Mouse (Mus musculus) embryonic facial prominence, embryonic 15.5 days (tissue): ENCODE measurements around the gene Fer1l4. TPM values are rescaled to one million over a fixed set of nuclear protein-coding genes. Genes with fewer than 3 reads are reported as not detected.

Experiments used
- ATAC-seq: fragments of 200-750 bp; cut with Nextera tagmentation; 2 replicates; pipeline ENCODE4 v1.8.0; 2017; ENCODE audit warnings: low read depth, moderate TSS enrichment; ENCODE audit not compliant: insufficient number of reproducible peaks, low FRiP score, low TSS enrichment
- H3K27ac ChIP-seq: fragments of 300-500 bp; sonication (generic); replicated peaks from 2 replicates; pipeline ENCODE4 v1.5.1; 2015; ENCODE audit warnings: mild to moderate bottlenecking, inconsistent platforms
- H3K27me3 ChIP-seq: fragments of 300-500 bp; sonication (generic); 2 replicates; pipeline ENCODE4 v1.6.1; 2015; ENCODE audit warnings: inconsistent platforms
- H3K36me3 ChIP-seq: fragments of 300-500 bp; sonication (generic); 2 replicates; pipeline ENCODE4 v1.6.1; 2015; ENCODE audit warnings: mild to moderate bottlenecking, inconsistent platforms
- H3K4me1 ChIP-seq: fragments of 300-500 bp; sonication (generic); 2 replicates; pipeline ENCODE4 v1.6.1; 2015; ENCODE audit warnings: inconsistent platforms
- H3K4me2 ChIP-seq: fragments of 300-500 bp; sonication (generic); replicated peaks from 2 replicates; pipeline ENCODE4 v1.6.1; 2015; ENCODE audit warnings: mild to moderate bottlenecking, inconsistent platforms
- H3K4me3 ChIP-seq: fragments of 300-500 bp; sonication (generic); replicated peaks from 2 replicates; pipeline ENCODE4 v1.5.1; 2015; ENCODE audit warnings: mild to moderate bottlenecking, inconsistent platforms
- H3K9ac ChIP-seq: fragments of 300-500 bp; sonication (generic); 2 replicates; pipeline ENCODE4 v1.6.1; 2015; ENCODE audit warnings: inconsistent platforms
- H3K9me3 ChIP-seq: fragments of 300-500 bp; sonication (generic); replicated peaks from 2 replicates; pipeline ENCODE4 v1.6.1; 2016; ENCODE audit warnings: inconsistent platforms
- WGBS: fragments of 180-500 bp; shearing (Covaris S2); methylation state at CpG from one replicate; pipeline ENCODE4 v1.1.7; 2015; 5-methylcytosine and 5-hydroxymethylcytosine counted together
- polyA plus RNA-seq: library from polyadenylated mRNA; unstranded; fragments of >200 nt; fragmentation: Nextera tagmentation; extraction: Ambion mirVana; gene quantifications from 2 replicates; pipeline ENCODE4 v1.2.1, GENCODE M21; 2015

The Fer1l4 gene
- polyA plus RNA-seq, 1 experiment from 2014 or later, result not detected

DNA sequence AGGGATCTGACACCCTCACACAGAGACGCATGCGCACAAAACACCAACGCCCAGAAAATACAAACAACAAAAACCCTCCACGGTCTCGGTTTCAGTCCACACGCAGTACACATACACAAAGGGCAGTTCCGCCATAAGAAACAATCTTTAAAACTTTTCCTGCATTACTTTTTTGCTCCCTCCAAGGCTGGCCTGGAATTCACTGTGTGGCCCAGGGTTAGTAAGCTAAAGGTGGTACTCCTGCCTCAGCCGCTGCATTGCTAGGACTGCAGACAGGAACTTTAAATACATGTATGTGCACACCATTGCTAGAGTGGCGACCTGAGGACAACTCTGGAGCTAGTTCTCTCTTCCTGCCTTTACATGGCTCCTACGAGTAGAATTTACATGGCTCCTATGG is 18.5 kb upstream of the Fer1l4 start:
- H3K4me1 ChIP-seq, result peaks cover 4% of the 10 kb centered on the region
- no peak overlapping the region for H3K4me3 ChIP-seq
- ATAC-seq, result no peak
- 93% methylated on average over 10 of the region's 10 CpGs for WGBS
- H3K27ac ChIP-seq, result no peak overlapping the region
- no peaks in the 10 kb centered on the region for H3K9me3 ChIP-seq
- H3K4me2 ChIP-seq, result no peak overlapping the region
- no peaks in the 10 kb centered on the region for H3K27me3 ChIP-seq
- H3K36me3 ChIP-seq, result peaks cover 71% of the 10 kb centered on the region
- no peak overlapping the region for H3K9ac ChIP-seq

DNA sequence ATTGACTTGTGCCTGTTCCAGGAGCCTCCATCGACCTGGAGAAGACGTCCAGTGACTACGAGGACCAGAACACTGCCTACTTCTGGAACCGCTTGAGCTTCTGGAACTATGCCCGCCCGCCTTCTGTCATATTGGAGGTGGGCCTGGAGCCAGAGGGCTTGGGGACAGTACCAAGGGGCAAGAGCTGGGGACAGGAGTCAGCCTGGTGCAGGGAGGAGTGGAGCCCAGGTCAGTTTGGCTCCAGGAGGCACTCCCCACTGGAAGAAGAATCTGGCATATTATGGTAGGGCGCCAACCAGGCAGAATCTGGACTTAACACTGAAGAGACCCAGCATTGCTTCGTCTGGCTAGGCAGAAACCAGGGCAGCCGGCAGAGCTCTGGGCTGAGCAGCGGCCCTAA is 15.2 kb upstream of the Fer1l4 start:
- no peak overlapping the region for H3K27ac ChIP-seq
- no peak for ATAC-seq
- H3K4me1 ChIP-seq, result peaks cover 11% of the 10 kb centered on the region
- H3K27me3 ChIP-seq, result no peaks in the 10 kb centered on the region
- H3K4me3 ChIP-seq, result no peak overlapping the region
- peaks cover 38% of the 10 kb centered on the region for H3K36me3 ChIP-seq
- H3K9ac ChIP-seq, result no peak overlapping the region
- WGBS, result 90% methylated on average over 10 of the region's 10 CpGs
- H3K4me2 ChIP-seq, result no peak overlapping the region
- no peaks in the 10 kb centered on the region for H3K9me3 ChIP-seq

DNA sequence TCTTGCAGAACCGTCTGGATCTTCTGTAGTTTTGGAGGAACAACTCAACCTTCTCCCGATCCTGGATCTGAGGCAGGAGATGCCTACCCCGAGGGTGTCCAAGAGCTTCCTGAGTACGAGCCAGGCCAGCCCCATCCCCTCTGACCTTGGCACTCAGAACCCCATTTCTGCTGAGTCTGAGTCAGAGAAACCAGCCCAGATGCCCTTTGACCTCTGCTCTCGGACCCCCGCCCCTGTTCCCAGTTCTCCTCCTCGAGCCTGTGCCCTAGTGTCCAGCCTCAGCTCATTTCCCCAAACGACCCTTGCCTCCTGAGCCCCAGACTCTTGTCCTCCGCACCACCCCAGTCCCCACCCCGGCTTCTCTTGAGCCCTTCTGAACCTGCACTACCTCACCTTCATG is 13.4 kb upstream of the Fer1l4 start:
- Histone ChIP-seq H3K4me2 (peak overlapping the region; percentile 94), H3K27me3 (no peaks in the 10 kb centered on the region), H3K9ac (peak overlapping the region; percentile 79; the same call in 1 of the 2 replicates), H3K36me3 (peaks cover 22% of the 10 kb centered on the region), H3K9me3 (no peaks in the 10 kb centered on the region), H3K27ac (no peak overlapping the region), H3K4me3 (peak overlapping the region; percentile 75), H3K4me1 (peaks cover 11% of the 10 kb centered on the region)
- WGBS, result 22% methylated on average over 10 of the region's 10 CpGs
- no peak for ATAC-seq

DNA sequence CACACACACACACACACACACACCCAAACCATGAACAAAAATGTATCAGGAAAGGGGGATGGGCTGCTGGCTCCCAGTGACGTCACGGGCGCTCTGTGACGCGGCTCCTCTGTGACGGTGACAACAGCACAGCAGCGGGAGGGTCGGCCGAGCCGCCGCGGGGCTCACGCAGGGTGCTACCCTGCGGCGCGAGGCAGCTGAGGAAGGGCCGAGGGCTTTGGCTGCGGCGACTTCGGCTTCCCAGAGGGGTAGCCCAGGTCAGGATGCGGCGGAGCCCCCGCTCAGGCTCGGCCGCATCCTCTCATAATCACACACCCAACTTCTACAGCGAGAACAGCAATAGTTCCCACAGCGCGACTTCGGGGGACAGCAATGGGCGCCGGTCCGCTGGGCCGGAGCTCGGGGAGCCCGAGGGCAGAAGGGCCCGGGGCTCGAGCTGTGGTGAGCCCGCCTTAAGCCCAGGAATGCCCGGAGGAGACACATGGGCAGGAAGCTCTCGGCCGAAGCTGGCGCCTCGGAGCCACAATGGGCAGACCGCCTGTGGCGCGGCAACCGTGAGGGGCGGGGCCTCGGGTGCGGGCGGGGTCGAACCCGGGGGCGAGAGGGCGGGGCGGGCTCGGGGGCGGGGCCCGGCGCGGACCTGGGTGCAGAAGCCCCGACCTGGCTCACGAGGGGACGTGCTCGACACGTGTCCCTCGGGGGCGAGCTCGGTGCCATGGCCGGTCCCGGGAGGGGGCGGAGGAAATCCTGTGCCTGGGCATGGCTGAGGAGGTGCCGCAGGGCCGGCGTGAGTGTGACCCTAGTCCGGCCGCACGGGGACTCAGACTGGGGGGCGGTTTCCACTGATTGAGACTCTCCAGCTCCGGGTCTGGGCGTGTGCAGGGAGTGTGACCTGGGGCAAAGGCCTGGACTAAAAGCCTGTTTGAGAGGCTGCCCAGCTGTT is 12.6 kb upstream of the Fer1l4 start, which contains the start of gene Spag4:
Spag4 (plus strand) TSS at position 77 of the 943 bp plus-strand sequence.
- Histone ChIP-seq H3K4me3 (peak within 1 kb of the TSS; percentile 75), H3K9me3 (no peaks in the 10 kb centered on the region), H3K4me1 (peaks cover 11% of the 10 kb centered on the region), H3K27ac (peak within 1 kb of the TSS; percentile 84), H3K9ac (peak within 1 kb of the TSS; percentile 79), H3K27me3 (no peaks in the 10 kb centered on the region), H3K4me2 (peak within 1 kb of the TSS; percentile 94), H3K36me3 (peaks cover 15% of the 10 kb centered on the region)
- ATAC-seq, result peak; percentile 74
- WGBS, result 2% methylated on average over 80 of the region's 81 CpGs

DNA sequence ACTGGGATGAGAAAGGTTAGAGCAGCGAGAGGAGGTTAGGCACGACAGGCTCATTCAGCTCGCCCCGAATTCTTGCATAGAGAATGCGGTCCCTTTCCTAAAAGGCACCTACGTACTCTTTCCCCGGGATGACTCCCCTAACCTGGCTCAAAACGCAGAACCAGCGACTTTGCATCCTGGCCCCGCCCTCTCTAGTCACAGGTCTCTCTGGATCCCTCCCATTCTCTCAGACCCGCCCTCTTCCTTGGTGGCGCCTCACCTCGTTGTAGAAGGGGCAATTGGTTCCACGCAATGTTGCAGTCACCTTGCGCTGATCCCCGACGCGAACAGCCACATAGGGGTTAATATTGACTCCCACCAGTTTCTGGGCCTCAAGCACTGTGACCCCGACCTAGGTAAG is 4.8 kb downstream of the Fer1l4 start:
- WGBS, result 8% methylated on average over 19 of the region's 19 CpGs
- no peak overlapping the region for H3K27ac ChIP-seq
- ATAC-seq, result no peak
- no peaks in the 10 kb centered on the region for H3K4me1 ChIP-seq
- no peak overlapping the region for H3K9ac ChIP-seq
- no peaks in the 10 kb centered on the region for H3K9me3 ChIP-seq
- no peaks in the 10 kb centered on the region for H3K36me3 ChIP-seq
- H3K27me3 ChIP-seq, result 0 out of 2 replicates have a peak, but pooled peaks cover 4% of the 10 kb centered on the region
- H3K4me3 ChIP-seq, result peak overlapping the region; percentile 16
- H3K4me2 ChIP-seq, result peak overlapping the region; percentile 36

DNA sequence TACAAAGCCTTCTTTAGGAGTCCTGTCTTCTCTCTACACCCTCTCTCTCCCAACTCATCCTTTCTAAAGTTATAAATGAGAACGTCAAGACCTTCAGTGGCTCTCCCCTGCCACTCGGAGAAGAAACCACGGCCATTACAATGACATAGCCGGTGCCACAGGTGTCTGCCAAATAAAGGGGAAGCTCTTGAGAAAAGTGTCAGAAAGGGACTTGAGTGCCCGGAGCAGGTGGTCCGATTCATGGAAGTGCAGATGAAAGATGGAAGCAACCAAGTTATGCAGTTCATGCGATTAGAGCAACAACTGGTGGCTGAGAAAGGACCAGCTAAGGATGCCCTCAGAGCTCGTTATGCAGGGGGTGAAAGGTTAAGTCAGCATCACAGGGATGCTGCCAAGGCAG is 9.8 kb downstream of the Fer1l4 start:
- 78% methylated on average over 8 of the region's 8 CpGs for WGBS
- ATAC-seq, result no peak

DNA sequence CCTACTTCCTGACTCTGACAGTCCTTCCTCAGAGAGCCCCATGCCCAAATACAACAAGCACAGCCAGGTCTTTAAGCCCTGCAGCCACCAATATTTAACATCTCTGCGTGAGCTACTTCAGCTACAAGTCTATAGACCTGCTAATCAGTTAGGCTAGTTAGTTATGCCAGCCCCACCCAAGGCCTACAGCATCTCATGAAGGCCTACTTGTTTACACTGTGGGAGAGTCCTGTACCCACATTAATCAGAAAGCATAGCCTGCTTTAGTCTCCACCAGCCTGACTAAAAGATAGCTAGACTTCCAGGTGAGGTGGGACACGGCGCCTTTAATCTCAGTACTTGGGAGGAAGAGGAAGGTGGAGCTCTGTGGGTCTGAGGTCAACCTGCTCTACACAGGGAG is 13.4 kb downstream of the Fer1l4 start:
- Histone ChIP-seq H3K9ac (no peak overlapping the region), H3K9me3 (no peaks in the 10 kb centered on the region), H3K36me3 (no peaks in the 10 kb centered on the region), H3K4me2 (no peak overlapping the region), H3K4me1 (no peaks in the 10 kb centered on the region), H3K27ac (no peak overlapping the region), H3K27me3 (no peaks in the 10 kb centered on the region), H3K4me3 (no peak overlapping the region)
- ATAC-seq, result no peak
- WGBS, result 79% methylated on average over 3 of the region's 3 CpGs

More for the DNA sequence above, 9.8 kb downstream of the Fer1l4 start:
- H3K9ac ChIP-seq, result no peak overlapping the region
- no peaks in the 10 kb centered on the region for H3K36me3 ChIP-seq
- H3K27ac ChIP-seq, result no peak overlapping the region
- H3K27me3 ChIP-seq, result 0 out of 2 replicates have a peak, but pooled peaks cover 4% of the 10 kb centered on the region
- H3K4me2 ChIP-seq, result no peak overlapping the region
- no peaks in the 10 kb centered on the region for H3K9me3 ChIP-seq
- no peaks in the 10 kb centered on the region for H3K4me1 ChIP-seq
- no peak overlapping the region for H3K4me3 ChIP-seq

DNA sequence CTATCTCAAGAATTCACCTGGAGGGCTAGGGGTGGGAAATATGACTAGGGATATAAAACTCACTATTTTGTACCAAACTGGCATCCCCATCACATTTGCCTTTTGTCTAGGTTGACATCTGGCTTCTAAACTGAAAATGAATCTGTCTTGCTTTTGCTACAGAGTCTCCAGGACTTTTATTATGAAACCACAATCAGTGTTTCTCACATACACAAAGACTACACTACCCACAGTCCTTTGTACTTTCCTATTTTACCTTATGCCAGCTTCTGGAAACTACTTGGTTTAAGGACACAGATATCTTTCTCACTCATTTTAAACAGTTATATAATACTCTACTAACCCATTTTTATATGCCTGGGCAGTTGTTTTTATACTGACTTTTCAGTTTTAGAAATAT is 27.3 kb downstream of the Fer1l4 start:
- no peaks in the 10 kb centered on the region for H3K9me3 ChIP-seq
- no peak for ATAC-seq
- no peaks in the 10 kb centered on the region for H3K36me3 ChIP-seq
- no peaks in the 10 kb centered on the region for H3K27me3 ChIP-seq
- H3K4me3 ChIP-seq, result no peak overlapping the region
- H3K4me1 ChIP-seq, result no peaks in the 10 kb centered on the region
- H3K4me2 ChIP-seq, result no peak overlapping the region
- no peak overlapping the region for H3K27ac ChIP-seq
- H3K9ac ChIP-seq, result no peak overlapping the region

DNA sequence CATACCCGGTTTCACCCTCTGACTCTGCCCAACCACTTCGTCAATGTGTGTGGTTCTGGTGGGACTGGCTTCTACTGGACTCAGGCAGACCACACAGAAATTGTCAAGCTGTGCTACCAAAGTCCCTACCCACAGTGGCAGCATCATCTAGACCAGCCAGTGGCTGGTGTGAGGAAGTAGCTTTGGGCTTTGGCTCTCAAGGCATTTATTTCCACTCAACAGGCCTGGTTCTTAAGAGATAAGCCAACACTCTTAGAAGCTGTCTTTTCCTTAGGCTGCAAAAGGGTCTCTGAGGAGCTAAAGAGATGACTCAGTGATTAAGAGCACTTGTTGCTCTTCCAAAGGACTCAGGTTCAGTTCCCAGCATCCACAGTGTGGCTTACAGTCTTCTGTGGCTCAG is 31.0 kb downstream of the Fer1l4 start:
- Histone ChIP-seq H3K4me2 (no peak overlapping the region), H3K27me3 (no peaks in the 10 kb centered on the region), H3K27ac (no peak overlapping the region), H3K9ac (no peak overlapping the region), H3K36me3 (peaks cover 31% of the 10 kb centered on the region), H3K4me3 (no peak overlapping the region), H3K4me1 (no peaks in the 10 kb centered on the region), H3K9me3 (no peaks in the 10 kb centered on the region)
- no peak for ATAC-seq
- WGBS, result 94% methylated on average over 2 of the region's 2 CpGs

DNA sequence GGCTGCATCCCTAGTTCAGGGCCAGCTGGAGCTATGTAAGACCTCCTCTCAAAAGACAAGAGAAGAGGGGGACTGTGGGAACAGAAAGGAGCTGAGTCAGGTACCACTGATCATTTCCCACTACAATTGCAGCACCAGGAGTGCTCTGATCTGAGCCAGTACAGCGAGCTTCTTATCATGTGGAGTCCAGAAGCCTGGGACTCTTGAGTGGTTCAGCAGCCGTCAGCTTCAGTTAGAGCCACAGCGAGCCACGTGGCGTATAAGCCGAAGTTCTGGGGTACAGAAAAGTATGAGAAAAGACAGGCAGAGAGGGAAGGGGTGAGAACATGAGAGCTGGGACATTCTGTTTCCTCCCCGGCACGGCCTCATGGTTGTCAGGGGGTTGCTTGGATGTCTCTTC is 31.5 kb downstream of the Fer1l4 start:
- no peak overlapping the region for H3K4me2 ChIP-seq
- no peaks in the 10 kb centered on the region for H3K27me3 ChIP-seq
- no peak overlapping the region for H3K9ac ChIP-seq
- H3K36me3 ChIP-seq, result peaks cover 37% of the 10 kb centered on the region
- no peaks in the 10 kb centered on the region for H3K4me1 ChIP-seq
- no peak overlapping the region for H3K27ac ChIP-seq
- 81% methylated on average over 8 of the region's 8 CpGs for WGBS
- ATAC-seq, result no peak
- H3K9me3 ChIP-seq, result no peaks in the 10 kb centered on the region
- H3K4me3 ChIP-seq, result no peak overlapping the region

DNA sequence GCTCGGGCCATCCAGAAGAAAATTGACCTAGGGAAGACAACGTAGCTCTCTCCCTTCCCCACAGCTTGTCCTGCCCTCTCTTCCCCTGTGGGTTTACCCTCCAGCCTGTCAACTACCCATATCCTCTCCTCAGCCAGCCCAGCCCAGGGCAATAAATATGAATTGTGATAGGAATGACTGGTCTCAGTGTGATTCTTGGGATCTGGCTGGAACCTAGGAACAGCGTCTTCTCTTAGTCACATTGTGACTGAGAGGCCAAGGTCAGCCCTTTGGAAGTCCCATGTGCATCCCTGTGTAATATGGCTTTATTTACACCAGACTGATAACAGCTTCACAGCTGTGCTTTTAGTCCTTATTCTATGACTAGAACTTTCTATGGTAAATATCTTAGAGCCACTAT is 34.6 kb downstream of the Fer1l4 start:
- WGBS, result 94% methylated on average over 3 of the region's 3 CpGs
- H3K27ac ChIP-seq, result no peak overlapping the region
- H3K4me3 ChIP-seq, result no peak overlapping the region
- no peak overlapping the region for H3K9ac ChIP-seq
- no peaks in the 10 kb centered on the region for H3K27me3 ChIP-seq
- H3K4me2 ChIP-seq, result no peak overlapping the region
- no peaks in the 10 kb centered on the region for H3K9me3 ChIP-seq
- ATAC-seq, result no peak
- peaks cover 68% of the 10 kb centered on the region for H3K36me3 ChIP-seq
- H3K4me1 ChIP-seq, result no peaks in the 10 kb centered on the region
